Mouse (Mus musculus) granulocyte monocyte progenitor cell, adult 5-6 weeks (primary cell): ENCODE data around the gene Tex12. TPM values are rescaled to one million over a fixed set of nuclear protein-coding genes. Genes with fewer than 3 reads are reported as not detected.

Experiments
- ATAC-seq: replicated peaks from 2 replicates; pipeline ENCODE4 v1.8.0; 2016; ENCODE audit warnings: mild to moderate bottlenecking, moderate TSS enrichment, inconsistent platforms; ENCODE audit not compliant: poor library complexity, severe bottlenecking
- total RNA-seq, 2 experiments: library from RNA; stranded (forward) in 1 of 2; stranded (reverse) in 1 of 2; fragments of 200-712, 200-1000 nt in 1 of 2; fragments of >200 nt in 1 of 2; fragmentation: Nextera tagmentation in 1 of 2; gene quantifications; 2 replicates each; pipeline ENCODE4 v1.2.3; 2014 to 2017

Gene Tex12
- total RNA-seq (2014; fragmentation: Nextera tagmentation): not detected in 2 replicates
- not detected in 2 replicates for total RNA-seq (2017)

- ATAC-seq: no peak
These were observed at the start of gene Tex12 for GRCm38 (mm10) chr9:50561145-50561917. TSS of gene Tex12 (minus strand) at chr9:50561325.

DNA sequence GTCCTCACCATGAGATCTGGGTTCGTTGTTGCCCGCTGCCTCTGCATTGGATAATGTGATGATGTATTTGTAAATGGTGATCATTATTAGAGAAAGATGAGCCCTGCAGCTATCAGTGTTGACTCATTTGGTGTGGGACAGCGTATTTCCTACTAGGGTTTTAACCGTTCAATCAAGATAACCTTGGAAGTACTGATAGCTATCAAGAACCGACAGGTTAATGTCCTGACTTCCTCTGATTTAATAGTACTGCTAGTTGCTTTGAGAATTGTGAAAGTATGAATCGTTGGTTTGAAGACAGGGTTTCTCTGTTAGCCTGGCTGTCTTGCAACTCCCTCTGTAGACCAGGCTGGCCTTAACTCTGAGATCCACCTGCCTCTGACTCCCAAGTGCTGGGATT, 43.2 kb upstream of the Tex12 start:
- no peak for ATAC-seq

- no peak for ATAC-seq
These were observed 42.8 kb upstream of the Tex12 start for GRCm38 (mm10) chr9:50603998-50604324.

DNA sequence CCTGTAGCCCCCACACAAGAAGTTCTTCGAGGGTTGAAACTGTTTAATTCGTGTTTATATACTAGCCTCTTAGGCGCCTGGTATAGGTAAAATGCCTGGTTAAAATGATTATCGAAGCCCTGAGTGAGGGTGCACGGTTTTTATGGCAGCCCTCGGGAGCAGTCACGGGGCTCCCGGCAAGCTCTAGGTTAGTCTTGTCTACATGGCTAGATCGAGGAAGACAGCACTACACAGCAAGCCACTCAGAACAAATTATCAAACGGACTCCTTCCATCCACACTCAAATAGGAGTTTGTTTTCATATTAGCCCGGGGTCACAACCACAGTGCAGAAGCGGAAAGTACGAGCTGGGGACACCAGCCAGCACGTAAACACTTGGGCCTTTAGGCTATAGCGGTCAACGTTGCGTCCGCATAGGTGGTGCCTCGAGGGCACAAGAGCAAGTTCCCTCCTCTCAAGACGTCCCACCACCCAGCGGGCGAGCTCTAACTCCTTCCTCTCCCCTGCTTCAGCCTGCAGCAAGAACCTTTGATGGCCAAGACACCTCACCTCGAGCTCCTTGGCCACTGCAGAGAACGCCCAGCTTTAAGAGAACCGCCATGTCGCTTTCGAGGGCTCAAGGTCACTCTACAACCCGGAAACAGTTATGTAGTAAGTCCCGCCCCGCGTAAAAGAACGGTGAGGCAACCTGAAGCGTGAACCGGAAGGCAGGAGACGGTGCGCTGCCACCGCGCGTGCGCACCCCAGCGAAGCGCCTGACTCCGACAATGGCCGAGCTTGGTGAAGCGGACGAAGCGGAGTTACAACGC, 42.3 kb upstream of the Tex12 start, which contains the start of the genes Sdhd and Timm8b:
Gene Sdhd (minus strand): TSS at position 624 of the 809 bp plus-strand sequence.
Gene Timm8b (plus strand): TSS at position 722 of the 809 bp plus-strand sequence.
- ATAC-seq: peak; percentile 95

GRCm38 (mm10) chr9:50602055-50602845, 41.1 kb upstream of the Tex12 start:
- ATAC-seq: no peak

- no peak for ATAC-seq
These were observed 40.4 kb upstream of the Tex12 start for GRCm38 (mm10) chr9:50601536-50601935.

GRCm38 (mm10) chr9:50596973-50597372, 35.8 kb upstream of the Tex12 start:
- no peak for ATAC-seq

GRCm38 (mm10) chr9:50594794-50595417, 33.8 kb upstream of the Tex12 start:
- ATAC-seq: no peak

DNA sequence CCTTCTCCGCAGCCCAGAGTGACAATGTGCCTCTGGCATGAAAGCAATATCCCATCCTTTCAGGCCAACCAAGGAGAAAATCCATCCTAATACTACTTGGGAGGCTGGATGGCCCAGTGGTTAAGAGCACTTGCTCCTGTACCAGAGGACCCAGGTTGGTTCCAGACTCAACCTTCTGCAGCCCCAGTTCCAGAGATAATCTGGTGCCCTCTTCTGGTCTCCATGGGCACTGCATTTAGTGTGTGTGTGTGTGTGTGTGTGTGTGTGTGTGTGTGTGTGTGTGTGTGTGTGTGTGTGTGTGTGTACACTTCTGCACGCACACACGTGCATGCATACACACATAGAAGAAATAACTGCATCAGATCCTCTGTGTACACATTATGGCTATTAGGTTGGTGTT, 32.4 kb upstream of the Tex12 start:
- peak; percentile 51 for ATAC-seq

DNA sequence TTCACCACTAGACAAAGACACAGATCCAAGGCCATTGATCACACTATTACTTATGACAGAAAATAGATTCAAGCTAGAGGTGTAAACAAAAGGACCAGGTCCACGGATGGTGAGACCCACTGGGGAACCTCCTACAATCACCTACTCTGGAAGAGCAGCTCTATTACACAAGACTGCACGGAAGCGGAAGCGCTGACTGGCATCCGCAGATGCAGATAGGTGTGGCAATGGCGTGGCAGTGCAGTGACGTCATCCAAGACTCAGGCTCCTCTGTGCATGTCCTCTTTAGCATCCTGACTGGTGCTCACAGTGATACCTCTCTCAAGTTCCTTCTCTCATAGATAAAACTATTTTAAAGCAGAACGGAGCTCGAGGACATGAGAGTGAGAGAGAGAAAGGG, 31.8 kb upstream of the Tex12 start:
- peak; percentile 79 for ATAC-seq

GRCm38 (mm10) chr9:50590856-50591518, 29.9 kb upstream of the Tex12 start:
- peak; percentile 78 for ATAC-seq

DNA sequence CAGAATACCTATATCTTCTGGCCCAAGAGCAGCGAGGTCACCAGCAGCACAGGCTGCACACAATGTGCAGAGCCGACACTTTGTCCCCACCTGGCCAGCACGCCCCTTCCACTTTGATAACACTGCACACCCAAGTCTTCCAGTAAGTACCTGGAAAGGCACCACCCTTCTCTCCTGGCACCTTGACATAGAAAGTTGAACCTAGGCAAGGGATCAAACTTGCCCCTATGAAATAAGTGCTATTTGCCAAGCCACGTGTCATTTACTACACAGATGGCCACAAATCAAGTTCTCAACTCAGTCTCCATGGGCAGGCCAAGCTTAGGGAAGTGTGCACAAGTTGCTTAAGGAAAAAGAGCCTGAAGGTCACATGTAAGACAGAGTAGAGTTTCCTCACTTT, 25.8 kb upstream of the Tex12 start:
- ATAC-seq: no peak

DNA sequence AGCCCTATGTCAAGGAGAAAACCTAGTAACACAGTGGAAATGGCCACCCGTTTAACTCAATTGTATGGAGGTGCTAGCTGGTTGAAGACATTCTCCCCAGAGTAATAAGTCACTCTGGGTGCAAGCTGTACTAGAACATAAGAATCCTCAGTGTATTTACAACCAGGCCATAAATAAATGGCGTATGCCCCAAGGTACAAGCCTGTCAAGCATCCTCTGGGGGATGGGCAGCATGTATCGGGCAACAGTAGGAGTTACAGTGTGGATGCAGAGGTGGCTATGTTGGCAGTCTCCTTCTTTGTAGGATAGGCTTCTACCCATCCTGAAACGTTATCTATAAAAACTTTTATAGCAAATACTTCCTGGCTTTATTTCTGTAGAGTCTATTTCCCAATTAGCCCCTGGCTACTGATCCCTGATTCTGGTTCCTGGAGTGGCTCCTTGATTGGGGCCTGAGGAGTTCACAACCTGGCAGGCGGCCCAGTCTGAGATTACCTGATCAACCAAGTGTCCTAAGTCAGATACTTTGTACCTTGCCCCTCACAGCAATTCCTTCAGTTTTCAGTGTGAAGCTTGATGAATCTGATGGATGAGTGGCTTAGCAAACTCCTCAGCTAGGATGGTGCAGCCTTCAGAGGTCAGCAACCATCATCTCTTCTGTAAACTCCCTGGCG, 24.2 kb upstream of the Tex12 start:
- ATAC-seq: no peak

GRCm38 (mm10) chr9:50580370-50580769, 19.2 kb upstream of the Tex12 start:
- ATAC-seq: no peak

- ATAC-seq: no peak
These were observed 8.7 kb upstream of the Tex12 start for GRCm38 (mm10) chr9:50569599-50570525.

GRCm38 (mm10) chr9:50567881-50568280, 6.8 kb upstream of the Tex12 start:
- ATAC-seq: no peak

DNA sequence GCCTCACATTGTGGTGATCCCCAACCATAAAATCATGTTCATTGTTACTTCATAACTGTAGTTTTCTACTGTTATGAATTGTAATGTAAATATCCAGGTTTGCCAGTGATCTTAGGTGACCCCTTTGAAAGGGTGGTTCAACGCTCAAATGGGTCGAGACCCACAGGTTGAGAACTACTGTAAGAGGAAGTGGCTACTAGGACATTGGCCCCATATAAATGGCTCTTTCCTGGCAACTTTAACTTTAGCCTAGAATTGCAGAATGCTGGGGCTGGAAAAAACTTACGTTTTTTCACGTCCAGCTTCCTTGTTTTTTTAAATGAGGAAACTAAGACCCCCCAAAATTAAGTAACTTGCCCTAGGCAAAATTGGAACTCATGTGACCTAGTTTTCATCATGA, 6.2 kb upstream of the Tex12 start:
- peak; percentile 95 for ATAC-seq

GRCm38 (mm10) chr9:50565940-50566339, 4.8 kb upstream of the Tex12 start:
- ATAC-seq: no peak
